Mouse (Mus musculus): ENCODE measurements at regions not wholly inside any gene's neighbourhood (a gene's known extent, or its start where the extent isn't known, plus 50 kb on each side); places are given as distances from the start of the nearest gene placed in this dataset.

DNA sequence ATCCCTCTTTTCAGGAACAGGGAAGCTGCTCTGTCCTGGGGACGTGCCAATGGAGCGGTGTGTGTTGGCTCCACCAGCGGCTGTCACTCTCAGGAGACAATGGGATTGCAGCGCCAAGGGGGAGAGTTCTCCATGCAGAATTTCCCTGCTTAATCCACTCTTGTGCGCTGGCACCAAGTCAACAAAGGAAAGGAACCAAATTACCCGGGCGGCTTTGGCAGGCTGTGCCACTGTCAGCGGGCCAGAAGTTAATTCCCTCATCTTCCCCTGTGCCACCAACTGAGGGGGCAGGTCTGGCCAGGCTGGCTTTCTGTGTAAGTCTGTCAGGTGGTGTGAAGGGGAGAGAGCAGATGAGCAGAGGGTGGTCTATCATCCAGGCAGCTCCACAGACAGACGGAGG is 265.0 kb downstream of the Mycn start:
- Histone ChIP-seq H3K9me3 (ENCODE audit: control insufficient read depth, low read length) (no peaks in the 10 kb centered on the region), H3K4me1 (ENCODE audit: control insufficient read depth, insufficient read depth, low read length) (0 out of 2 replicates have a peak, but pooled peaks cover 3% of the 10 kb centered on the region), H3K9ac (ENCODE audit: low read depth, low read length) (no peak overlapping the region), H3K27ac (ENCODE audit: low read length) (no peak overlapping the region), H3K4me2 (ENCODE audit: low read depth, low read length) (no peak overlapping the region), H3K4me3 (ENCODE audit: low read length) (no peak overlapping the region), H3K27me3 (replicated peaks; ENCODE audit: control insufficient read depth, insufficient read depth, low read length) (no peaks in the 10 kb centered on the region), H3K36me3 (ENCODE audit: control insufficient read depth, insufficient read depth, low read length) (no peaks in the 10 kb centered on the region)
- 72% methylated on average over 9 of the region's 9 CpGs for WGBS
- no peak for ATAC-seq

DNA sequence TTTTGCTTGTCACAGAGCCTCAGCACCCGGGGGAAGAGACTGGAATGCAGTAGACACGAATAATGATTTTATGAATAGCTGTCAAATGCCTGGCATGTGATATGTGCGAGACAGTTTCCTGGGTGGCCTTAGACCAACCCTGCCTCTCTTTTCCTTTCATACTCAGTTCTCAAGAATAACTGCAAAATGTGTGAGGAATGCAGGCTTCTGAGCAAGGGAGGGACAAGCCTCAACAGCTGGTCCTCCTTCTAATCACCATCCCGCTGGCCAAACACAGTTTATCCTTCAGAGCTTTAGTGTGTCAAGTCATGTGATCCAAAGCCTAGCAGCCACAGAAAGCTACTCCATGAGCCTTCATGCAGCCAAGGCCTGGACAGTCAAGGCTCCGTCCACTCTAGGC is 271.8 kb downstream of the Mycn start:
- Histone ChIP-seq H3K27ac (ENCODE audit: low read length) (no peak overlapping the region), H3K9ac (ENCODE audit: low read depth, low read length) (no peak overlapping the region), H3K27me3 (replicated peaks; ENCODE audit: control insufficient read depth, insufficient read depth, low read length) (no peaks in the 10 kb centered on the region), H3K9me3 (ENCODE audit: control insufficient read depth, low read length) (no peaks in the 10 kb centered on the region), H3K4me2 (ENCODE audit: low read depth, low read length) (no peak overlapping the region), H3K36me3 (ENCODE audit: control insufficient read depth, insufficient read depth, low read length) (no peaks in the 10 kb centered on the region), H3K4me3 (ENCODE audit: low read length) (no peak overlapping the region), H3K4me1 (ENCODE audit: control insufficient read depth, insufficient read depth, low read length) (no peaks in the 10 kb centered on the region)
- 53% methylated on average over 5 of the region's 5 CpGs for WGBS
- ATAC-seq: 0 out of 2 replicates have a peak, but pooled peaks have one; percentile 38

DNA sequence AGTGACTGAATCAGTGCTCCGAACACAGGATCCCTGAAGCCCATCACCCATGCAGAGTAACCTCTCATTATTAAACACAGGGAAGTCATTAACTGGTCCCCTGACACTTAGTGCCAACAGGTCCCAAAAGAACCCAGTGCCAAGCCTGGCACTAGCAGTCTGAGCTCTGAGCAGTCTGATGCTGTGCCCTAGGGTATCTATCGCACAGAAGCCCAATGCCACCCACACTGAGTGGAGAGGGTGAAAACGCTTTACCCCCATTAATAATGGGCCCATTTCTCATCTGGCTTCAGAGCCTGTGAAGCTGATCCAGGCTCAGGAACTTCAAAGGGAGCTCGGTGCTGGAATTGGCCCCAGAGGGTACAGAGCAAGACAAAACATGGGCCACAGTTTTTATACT is 272.8 kb downstream of the Mycn start:
- H3K4me3 ChIP-seq (ENCODE audit: low read length): no peak overlapping the region
- H3K9me3 ChIP-seq (ENCODE audit: control insufficient read depth, low read length): no peaks in the 10 kb centered on the region
- H3K9ac ChIP-seq (ENCODE audit: low read depth, low read length): no peak overlapping the region
- H3K27ac ChIP-seq (ENCODE audit: low read length): no peak overlapping the region
- H3K4me2 ChIP-seq (ENCODE audit: low read depth, low read length): no peak overlapping the region
- ATAC-seq: no peak
- WGBS: 79% methylated on average over 4 of the region's 4 CpGs
- H3K27me3 ChIP-seq (replicated peaks; ENCODE audit: control insufficient read depth, insufficient read depth, low read length): no peaks in the 10 kb centered on the region
- no peaks in the 10 kb centered on the region for H3K4me1 ChIP-seq (ENCODE audit: control insufficient read depth, insufficient read depth, low read length)
- H3K36me3 ChIP-seq (ENCODE audit: control insufficient read depth, insufficient read depth, low read length): no peaks in the 10 kb centered on the region

DNA sequence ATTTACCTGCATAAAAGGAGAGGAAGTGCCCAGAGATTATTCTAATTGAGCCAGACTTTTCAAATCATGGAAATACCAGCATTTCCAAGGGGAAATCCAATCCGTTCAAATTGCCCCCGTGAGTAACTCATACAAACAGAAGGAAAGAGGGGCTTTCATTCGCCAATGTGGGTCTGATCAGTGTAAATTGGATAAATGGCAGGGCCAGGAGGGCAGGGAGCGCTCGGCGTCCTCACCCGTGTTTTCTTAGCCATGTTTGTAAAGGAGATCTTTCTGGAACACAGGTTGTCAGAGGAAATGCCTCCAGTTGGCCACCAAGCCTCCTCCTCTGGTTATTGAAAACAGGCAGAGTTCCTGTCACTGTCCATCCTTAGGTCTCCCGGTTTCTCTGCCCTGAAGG is 286.1 kb downstream of the Mycn start:
- no peak for ATAC-seq
- H3K9ac ChIP-seq (ENCODE audit: low read depth, low read length): no peak overlapping the region

DNA sequence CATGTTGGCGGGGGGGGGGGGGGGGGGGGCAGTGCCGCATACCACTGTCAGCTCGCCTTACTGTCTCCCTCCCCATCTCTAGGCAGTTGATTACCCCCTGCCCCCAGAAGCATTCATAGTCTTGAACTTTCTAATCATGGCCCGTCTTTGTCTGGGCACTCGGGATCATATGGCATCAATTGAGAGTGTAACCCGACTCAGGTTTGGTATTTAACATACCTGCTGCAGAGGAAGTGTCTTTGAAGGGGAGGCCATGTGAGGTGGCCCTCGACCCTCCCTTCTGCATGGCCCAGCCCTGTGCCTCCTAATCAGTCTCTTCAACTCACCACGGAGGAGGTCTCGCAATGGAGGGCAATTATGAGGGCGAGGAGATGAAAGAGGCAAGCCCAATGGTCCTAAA is 286.5 kb downstream of the Mycn start:
- no peak overlapping the region for H3K9ac ChIP-seq (ENCODE audit: low read depth, low read length)
- H3K27ac ChIP-seq (ENCODE audit: low read length): no peak overlapping the region
- ATAC-seq: no peak
- H3K4me1 ChIP-seq (ENCODE audit: control insufficient read depth, insufficient read depth, low read length): no peaks in the 10 kb centered on the region
- H3K36me3 ChIP-seq (ENCODE audit: control insufficient read depth, insufficient read depth, low read length): no peaks in the 10 kb centered on the region
- H3K27me3 ChIP-seq (replicated peaks; ENCODE audit: control insufficient read depth, insufficient read depth, low read length): no peaks in the 10 kb centered on the region
- H3K4me2 ChIP-seq (ENCODE audit: low read depth, low read length): no peak overlapping the region
- WGBS: 75% methylated on average over 10 of the region's 10 CpGs
- no peaks in the 10 kb centered on the region for H3K9me3 ChIP-seq (ENCODE audit: control insufficient read depth, low read length)
- H3K4me3 ChIP-seq (ENCODE audit: low read length): no peak overlapping the region

More for the DNA sequence above, 286.1 kb downstream of the Mycn start:
- H3K9me3 ChIP-seq (ENCODE audit: control insufficient read depth, low read length): no peaks in the 10 kb centered on the region
- H3K27me3 ChIP-seq (replicated peaks; ENCODE audit: control insufficient read depth, insufficient read depth, low read length): no peaks in the 10 kb centered on the region
- H3K36me3 ChIP-seq (ENCODE audit: control insufficient read depth, insufficient read depth, low read length): no peaks in the 10 kb centered on the region
- no peak overlapping the region for H3K27ac ChIP-seq (ENCODE audit: low read length)
- no peaks in the 10 kb centered on the region for H3K4me1 ChIP-seq (ENCODE audit: control insufficient read depth, insufficient read depth, low read length)
- H3K4me3 ChIP-seq (ENCODE audit: low read length): no peak overlapping the region
- no peak overlapping the region for H3K4me2 ChIP-seq (ENCODE audit: low read depth, low read length)
- WGBS: 80% methylated on average over 8 of the region's 8 CpGs

DNA sequence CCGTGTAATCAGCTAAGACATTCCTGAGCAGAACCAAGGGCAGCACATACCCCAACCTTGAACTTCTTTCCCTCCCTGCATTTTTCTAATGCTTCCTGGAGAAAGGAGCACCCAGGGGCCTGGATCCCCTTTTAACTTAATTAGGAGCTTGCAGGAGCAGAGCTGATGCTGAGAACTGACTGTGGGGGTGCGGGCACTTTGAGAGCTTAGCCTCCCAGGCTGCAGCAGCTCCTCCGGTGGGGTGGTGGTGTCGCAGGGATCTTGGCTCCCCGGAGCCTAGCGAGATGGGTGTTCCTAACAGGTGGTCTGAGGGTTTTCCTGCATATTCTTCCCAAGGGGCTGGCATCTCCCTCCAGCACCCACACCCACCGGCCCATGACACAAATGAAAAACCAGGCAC is 289.4 kb downstream of the Mycn start:
- H3K27me3 ChIP-seq (replicated peaks; ENCODE audit: control insufficient read depth, insufficient read depth, low read length): no peaks in the 10 kb centered on the region
- H3K9me3 ChIP-seq (ENCODE audit: control insufficient read depth, low read length): no peaks in the 10 kb centered on the region
- no peak overlapping the region for H3K4me3 ChIP-seq (ENCODE audit: low read length)
- no peak for ATAC-seq
- no peak overlapping the region for H3K27ac ChIP-seq (ENCODE audit: low read length)
- no peaks in the 10 kb centered on the region for H3K36me3 ChIP-seq (ENCODE audit: control insufficient read depth, insufficient read depth, low read length)
- 53% methylated on average over 7 of the region's 7 CpGs for WGBS
- H3K4me1 ChIP-seq (ENCODE audit: control insufficient read depth, insufficient read depth, low read length): no peaks in the 10 kb centered on the region
- H3K9ac ChIP-seq (ENCODE audit: low read depth, low read length): no peak overlapping the region
- H3K4me2 ChIP-seq (ENCODE audit: low read depth, low read length): no peak overlapping the region

DNA sequence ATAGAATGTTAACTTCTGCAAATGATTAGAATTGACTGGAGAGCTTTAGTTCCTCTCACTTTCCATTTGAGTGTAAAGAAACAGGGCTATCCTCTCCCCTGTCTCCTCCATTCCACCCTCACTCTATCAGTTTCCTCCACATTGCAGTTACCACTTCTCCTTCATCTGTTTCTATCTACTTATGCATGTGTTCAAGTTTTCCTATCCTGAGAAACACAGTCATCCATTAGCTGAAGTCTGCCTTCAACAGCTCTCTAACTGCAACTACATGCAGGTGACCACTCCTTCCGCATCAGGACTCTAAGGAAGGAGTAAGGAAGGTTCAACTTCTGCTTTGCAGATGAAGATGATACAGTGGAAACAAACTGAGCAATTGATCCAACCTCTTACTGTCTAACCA is 291.4 kb downstream of the Mycn start:
- no peaks in the 10 kb centered on the region for H3K4me1 ChIP-seq (ENCODE audit: control insufficient read depth, insufficient read depth, low read length)
- no peak overlapping the region for H3K27ac ChIP-seq (ENCODE audit: low read length)
- ATAC-seq: no peak
- no peaks in the 10 kb centered on the region for H3K9me3 ChIP-seq (ENCODE audit: control insufficient read depth, low read length)
- 96% methylated on average over 1 of the region's 1 CpGs for WGBS
- H3K27me3 ChIP-seq (replicated peaks; ENCODE audit: control insufficient read depth, insufficient read depth, low read length): no peaks in the 10 kb centered on the region
- H3K4me2 ChIP-seq (ENCODE audit: low read depth, low read length): no peak overlapping the region
- no peak overlapping the region for H3K9ac ChIP-seq (ENCODE audit: low read depth, low read length)
- H3K4me3 ChIP-seq (ENCODE audit: low read length): no peak overlapping the region
- H3K36me3 ChIP-seq (ENCODE audit: control insufficient read depth, insufficient read depth, low read length): no peaks in the 10 kb centered on the region

DNA sequence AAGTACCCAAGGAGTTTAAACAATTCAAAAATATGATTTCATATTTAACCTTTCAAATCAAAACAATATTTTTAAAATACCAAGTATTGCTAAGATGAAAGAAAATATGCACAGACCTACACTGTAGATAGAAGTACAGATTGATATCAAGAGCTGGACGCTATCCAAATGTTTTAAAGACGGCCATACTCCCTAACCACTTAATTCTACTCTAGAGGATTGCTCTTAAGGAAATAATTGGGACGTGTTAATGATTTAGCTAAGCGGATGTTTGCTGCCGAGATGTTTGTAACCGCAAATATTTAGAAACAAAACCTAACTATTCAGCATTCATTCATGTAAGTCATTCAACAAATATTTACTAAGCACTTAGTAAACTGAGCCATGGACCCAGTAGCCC is 294.2 kb downstream of the Mycn start:
- H3K4me1 ChIP-seq (ENCODE audit: control insufficient read depth, insufficient read depth, low read length): no peaks in the 10 kb centered on the region
- H3K27me3 ChIP-seq (replicated peaks; ENCODE audit: control insufficient read depth, insufficient read depth, low read length): no peaks in the 10 kb centered on the region
- no peaks in the 10 kb centered on the region for H3K36me3 ChIP-seq (ENCODE audit: control insufficient read depth, insufficient read depth, low read length)
- no peak overlapping the region for H3K4me3 ChIP-seq (ENCODE audit: low read length)
- H3K4me2 ChIP-seq (ENCODE audit: low read depth, low read length): no peak overlapping the region
- no peak overlapping the region for H3K27ac ChIP-seq (ENCODE audit: low read length)
- 55% methylated on average over 6 of the region's 6 CpGs for WGBS
- no peak for ATAC-seq
- H3K9me3 ChIP-seq (ENCODE audit: control insufficient read depth, low read length): no peaks in the 10 kb centered on the region
- no peak overlapping the region for H3K9ac ChIP-seq (ENCODE audit: low read depth, low read length)

DNA sequence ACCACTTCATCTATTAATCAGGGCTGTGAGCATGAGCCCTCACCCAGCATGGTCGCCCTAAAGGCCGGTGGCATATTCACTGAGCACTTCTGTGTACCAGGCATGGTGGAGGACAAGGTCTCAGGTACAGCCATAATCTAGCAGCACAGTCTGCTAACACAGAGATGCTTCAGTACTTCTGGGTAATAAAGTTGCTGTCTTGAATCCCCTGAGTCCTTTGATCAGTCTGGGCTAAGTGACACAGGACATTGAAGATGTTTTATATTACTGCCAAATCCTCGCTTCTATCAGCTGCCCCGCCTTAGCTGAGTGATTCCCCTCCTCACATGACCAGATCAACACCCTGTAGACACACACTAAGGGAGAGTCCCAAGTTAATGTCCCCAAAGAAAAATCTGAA is 296.5 kb downstream of the Mycn start:
- no peak overlapping the region for H3K27ac ChIP-seq (ENCODE audit: low read length)
- 83% methylated on average over 4 of the region's 4 CpGs for whole genome bisulfite sequencing
- no peaks in the 10 kb centered on the region for H3K36me3 ChIP-seq (ENCODE audit: control insufficient read depth, insufficient read depth, low read length)
- H3K9me3 ChIP-seq (ENCODE audit: control insufficient read depth, low read length): no peaks in the 10 kb centered on the region
- no peak overlapping the region for H3K9ac ChIP-seq (ENCODE audit: low read depth, low read length)
- H3K4me2 ChIP-seq (ENCODE audit: low read depth, low read length): no peak overlapping the region
- no peaks in the 10 kb centered on the region for H3K27me3 ChIP-seq (replicated peaks; ENCODE audit: control insufficient read depth, insufficient read depth, low read length)
- no peaks in the 10 kb centered on the region for H3K4me1 ChIP-seq (ENCODE audit: control insufficient read depth, insufficient read depth, low read length)
- ATAC-seq: no peak
- H3K4me3 ChIP-seq (ENCODE audit: low read length): no peak overlapping the region

DNA sequence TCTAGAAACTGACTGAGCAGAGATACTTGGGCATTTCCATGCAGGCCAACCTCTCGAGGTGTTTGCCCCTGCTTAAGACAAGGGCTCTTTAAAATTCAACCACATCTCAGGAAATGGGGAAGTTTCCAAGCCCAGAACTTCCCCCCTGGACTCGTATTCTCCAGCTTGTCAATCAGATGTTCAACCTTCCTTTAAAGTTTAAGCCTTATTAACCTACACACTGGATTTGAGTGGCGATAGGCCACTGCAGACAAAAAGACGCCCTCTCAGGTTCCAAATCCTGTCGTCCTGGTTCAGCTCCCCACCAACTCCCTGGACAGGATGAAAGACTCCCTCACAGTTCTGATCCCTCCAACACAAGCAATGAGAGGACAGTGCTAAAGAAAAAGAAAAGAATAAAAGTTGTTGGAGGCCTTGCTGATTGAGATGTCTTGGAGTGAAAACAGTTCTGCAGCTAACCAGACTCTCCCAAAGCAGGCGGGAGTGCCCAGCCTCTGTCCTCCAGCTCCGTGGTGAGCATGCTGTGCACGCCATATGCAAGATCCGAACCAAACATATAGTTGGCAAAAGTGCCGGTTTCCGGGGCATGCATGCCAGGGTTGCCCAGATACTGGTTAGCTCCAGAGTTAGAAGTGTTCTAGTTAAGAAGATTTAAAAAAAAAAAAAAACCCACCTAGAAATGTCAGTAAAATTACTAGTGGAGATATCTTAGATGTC is 298.3 kb downstream of the Mycn start:
- Histone ChIP-seq H3K36me3 (ENCODE audit: control insufficient read depth, insufficient read depth, low read length) (no peaks in the 10 kb centered on the region), H3K27me3 (replicated peaks; ENCODE audit: control insufficient read depth, insufficient read depth, low read length) (no peaks in the 10 kb centered on the region), H3K9ac (ENCODE audit: low read depth, low read length) (no peak overlapping the region), H3K4me1 (ENCODE audit: control insufficient read depth, insufficient read depth, low read length) (no peaks in the 10 kb centered on the region), H3K4me2 (ENCODE audit: low read depth, low read length) (no peak overlapping the region), H3K27ac (ENCODE audit: low read length) (no peak overlapping the region), H3K9me3 (ENCODE audit: control insufficient read depth, low read length) (no peaks in the 10 kb centered on the region), H3K4me3 (ENCODE audit: low read length) (no peak overlapping the region)
- no peak for ATAC-seq
- 73% methylated on average over 11 of the region's 11 CpGs for WGBS

All from intestine, embryonic 16.5 days (tissue).